In genomic region chr7:126350748-126351418, GRCm38 (mm10) we compare ENCODE assay signal across 11 mouse cellular contexts. TPM values are rescaled to one million over a fixed set of nuclear protein-coding genes. Genes with fewer than 3 reads are reported as not detected.
DNase-seq lines count a peak whose midpoint lies in the region; ATAC-seq and TF ChIP-seq lines count a peak whose summit lies in the region.
"Had no signal": no experiment of that assay in that cellular context is flagged by ENCODE, and none has a peak within 500 bp of the region (broad histone marks: within the 10 kb centered on the region; RNA-seq: fewer than 3 reads in every experiment).

No protein-coding gene starts in this region.

- TF ChIP-seq CTCF in lung, adult 2 months (IDR thresholded peaks at IDR 0.05; ENCODE audit: insufficient read depth, low read length): no peak
- TF ChIP-seq CTCF in thymus, adult 2 months (IDR thresholded peaks at IDR 0.05; ENCODE audit: borderline replicate concordance, control insufficient read depth, extremely low read depth, insufficient read depth, low read length, poor library complexity): no peak

- no peak overlapping the region for H3K4me3 ChIP-seq in heart, embryonic 12.5 days
- peak overlapping the region; percentile 56 for H3K4me3 ChIP-seq in lung, adult 2 months (replicated peaks; ENCODE audit: extremely low read depth, low read depth, low read length)
- H3K4me3 ChIP-seq in forebrain, embryonic 14.5 days (ENCODE audit: low read depth, low read length): no peak overlapping the region
- H3K4me3 ChIP-seq in midbrain, embryonic 16.5 days (ENCODE audit: low read depth, low read length): peak overlapping the region; percentile 28
- H3K4me3 ChIP-seq in thymus, adult 2 months (ENCODE audit: control insufficient read depth, insufficient read depth, low read length): no peak overlapping the region
- H3K4me3 ChIP-seq: embryonic facial prominence, embryonic 15.5 days had no signal

- intact Hi-C loops in heart, postnatal 36 days (cut with DNase I): no loop called here

- peaks cover 16% of the 10 kb centered on the region for H3K4me1 ChIP-seq in heart, embryonic 12.5 days (replicated peaks)
- H3K4me1 ChIP-seq in lung, adult 2 months (ENCODE audit: control insufficient read depth, insufficient read depth, low read length): no peaks in the 10 kb centered on the region
- no peaks in the 10 kb centered on the region for H3K4me1 ChIP-seq in forebrain, embryonic 14.5 days (ENCODE audit: control insufficient read depth, insufficient read depth, low read length)
- peaks cover 2% of the 10 kb centered on the region for H3K4me1 ChIP-seq in midbrain, embryonic 16.5 days (ENCODE audit: control insufficient read depth, insufficient read depth, low read length)
- H3K4me1 ChIP-seq in thymus, adult 2 months (replicated peaks; ENCODE audit: control insufficient read depth, insufficient read depth, low read length): peaks cover 33% of the 10 kb centered on the region
- H3K4me1 ChIP-seq: embryonic facial prominence, embryonic 15.5 days had no signal

- 63% methylated on average over 20 of the region's 20 CpGs for WGBS in heart, embryonic 12.5 days
- WGBS in lung, adult 2 months: 47% methylated on average over 20 of the region's 20 CpGs
- WGBS in forebrain, embryonic 14.5 days: 66% methylated on average over 20 of the region's 20 CpGs
- WGBS in midbrain, embryonic 16.5 days: 49% methylated on average over 20 of the region's 20 CpGs
- WGBS in thymus, adult 2 months: 85% methylated on average over 20 of the region's 20 CpGs

- H3K4me2 ChIP-seq in heart, embryonic 12.5 days: peak overlapping the region; percentile 17; the same call in 1 of the 2 replicates
- H3K4me2 ChIP-seq in forebrain, embryonic 14.5 days (ENCODE audit: low read length): peak overlapping the region; percentile 16; the same call in 1 of the 2 replicates
- H3K4me2 ChIP-seq in midbrain, embryonic 16.5 days (ENCODE audit: low read length): peak overlapping the region; percentile 49
- H3K4me2 ChIP-seq: embryonic facial prominence, embryonic 15.5 days had no signal

- DNase-seq in heart, postnatal 36 days: no peak
- no peak for DNase-seq in lung, adult 2 months
- DNase-seq in lung, postnatal 4 days: no peak
- DNase-seq in forebrain, embryonic 14.5 days (ENCODE audit: low spot score): no peak
- DNase-seq in thymus, adult 2 months: no peak
- DNase-seq in urinary bladder, adult 18-20 months (ENCODE audit: low spot score in 2 of 2): no peak
- DNase-seq: cerebellum, adult 11-12 months; kidney, postnatal 10 days had no signal

- H3K27me3 ChIP-seq in heart, embryonic 12.5 days (replicated peaks): 0 out of 2 replicates have a peak, but pooled peaks cover 4% of the 10 kb centered on the region
- no peaks in the 10 kb centered on the region for H3K27me3 ChIP-seq in forebrain, embryonic 14.5 days (replicated peaks; ENCODE audit: control insufficient read depth, insufficient read depth, low read length)
- no peaks in the 10 kb centered on the region for H3K27me3 ChIP-seq in midbrain, embryonic 16.5 days (ENCODE audit: control insufficient read depth, insufficient read depth, low read depth, low read length)
- H3K27me3 ChIP-seq in thymus, adult 2 months (ENCODE audit: control insufficient read depth, insufficient read depth, low read length): no peaks in the 10 kb centered on the region
- H3K27me3 ChIP-seq: embryonic facial prominence, embryonic 15.5 days had no signal

- H3K27ac ChIP-seq in heart, embryonic 12.5 days (ENCODE audit: poor library complexity, severe bottlenecking): no peak overlapping the region
- H3K27ac ChIP-seq in forebrain, embryonic 14.5 days (ENCODE audit: low read depth, low read length): no peak overlapping the region
- H3K27ac ChIP-seq in midbrain, embryonic 16.5 days (ENCODE audit: low read length): peak overlapping the region; percentile 72
- no peak overlapping the region for H3K27ac ChIP-seq in thymus, adult 2 months (ENCODE audit: control insufficient read depth, insufficient read depth, low read length)
- H3K27ac ChIP-seq: embryonic facial prominence, embryonic 15.5 days had no signal

- no peak for ATAC-seq in heart, embryonic 12.5 days (ENCODE audit: insufficient number of reproducible peaks, low FRiP score)
- ATAC-seq in forebrain, embryonic 14.5 days: no peak
- ATAC-seq in midbrain, embryonic 16.5 days: peak; percentile 73; the same call in 1 of the 2 replicates

- no peaks in the 10 kb centered on the region for H3K36me3 ChIP-seq in heart, embryonic 12.5 days
- no peaks in the 10 kb centered on the region for H3K36me3 ChIP-seq in forebrain, embryonic 14.5 days (ENCODE audit: control insufficient read depth, insufficient read depth, low read length)
- H3K36me3 ChIP-seq in midbrain, embryonic 16.5 days (ENCODE audit: control insufficient read depth, insufficient read depth, low read length): no peaks in the 10 kb centered on the region
- no peaks in the 10 kb centered on the region for H3K36me3 ChIP-seq in thymus, adult 2 months (ENCODE audit: control insufficient read depth, insufficient read depth, low read length)
- H3K36me3 ChIP-seq: embryonic facial prominence, embryonic 15.5 days had no signal

- no peaks in the 10 kb centered on the region for H3K9me3 ChIP-seq in heart, embryonic 12.5 days (replicated peaks)
- no peaks in the 10 kb centered on the region for H3K9me3 ChIP-seq in forebrain, embryonic 14.5 days (replicated peaks; ENCODE audit: control insufficient read depth, low read length)
- H3K9me3 ChIP-seq in midbrain, embryonic 16.5 days (replicated peaks; ENCODE audit: control insufficient read depth, low read length, poor library complexity, severe bottlenecking): no peaks in the 10 kb centered on the region
- H3K9me3 ChIP-seq: embryonic facial prominence, embryonic 15.5 days had no signal

- H3K9ac ChIP-seq in heart, embryonic 12.5 days: no peak overlapping the region
- peak overlapping the region; percentile 29 for H3K9ac ChIP-seq in forebrain, embryonic 14.5 days (ENCODE audit: low read length)
- no peak overlapping the region for H3K9ac ChIP-seq in midbrain, embryonic 16.5 days (ENCODE audit: low read depth, low read length)
- H3K9ac ChIP-seq: embryonic facial prominence, embryonic 15.5 days had no signal

- no peak for TF ChIP-seq POLR2A in lung, adult 2 months (IDR thresholded peaks at IDR 0.05; ENCODE audit: borderline replicate concordance, extremely low read depth, low read depth, low read length)
- TF ChIP-seq POLR2A in thymus, adult 2 months (IDR thresholded peaks at IDR 0.05; ENCODE audit: control insufficient read depth, extremely low read depth, insufficient read depth, low read length, poor library complexity): no peak

RNA-seq across cellular contexts. Expression of gene Lat, which starts 18.5 kb away (rescaled TPM):
- 3.4 and 3.8 TPM in 2 replicates for polyA plus RNA-seq in heart, embryonic 12.5 days (2016; fragmentation: Nextera tagmentation; extraction: Ambion mirVana)
- total RNA-seq in heart, postnatal 36 days (2021): under 1 TPM in 1 of 2 experiments, not detected in 1; 0.33 TPM
- 16.3 and 17.4 TPM in 2 replicates for polyA plus RNA-seq in lung, adult 2 months (2012; rRNA removed)
- 0.50 and 0.91 TPM in 2 replicates for polyA plus RNA-seq in forebrain, embryonic 14.5 days (2014; fragmentation: Nextera tagmentation; extraction: Ambion mirVana)
- polyA plus RNA-seq in midbrain, embryonic 16.5 days (2015; fragmentation: Nextera tagmentation; extraction: Ambion mirVana): 0.87 and 1.3 TPM in 2 replicates
- polyA plus RNA-seq in thymus, adult 2 months (2012; rRNA removed): 2,604 and 2,615 TPM in 2 replicates

RNA-seq across cellular contexts. Expression of gene Spns1, which starts 26.4 kb away (rescaled TPM):
- polyA plus RNA-seq in heart, embryonic 12.5 days (2016; fragmentation: Nextera tagmentation; extraction: Ambion mirVana): 45.1 TPM in 2 replicates
- total RNA-seq in heart, postnatal 36 days (2021): 10 to 100 TPM; 31.5 to 33.1 TPM
- 246 and 274 TPM in 2 replicates for polyA plus RNA-seq in lung, adult 2 months (2012; rRNA removed)
- 48.4 and 53.8 TPM in 2 replicates for polyA plus RNA-seq in forebrain, embryonic 14.5 days (2014; fragmentation: Nextera tagmentation; extraction: Ambion mirVana)
- 87.1 and 92.6 TPM in 2 replicates for polyA plus RNA-seq in midbrain, embryonic 16.5 days (2015; fragmentation: Nextera tagmentation; extraction: Ambion mirVana)
- polyA plus RNA-seq in thymus, adult 2 months (2012; rRNA removed): 457 and 489 TPM in 2 replicates

RNA-seq across cellular contexts. Expression of gene Nfatc2ip, which starts 45.7 kb away (rescaled TPM):
- polyA plus RNA-seq in heart, embryonic 12.5 days (2016; fragmentation: Nextera tagmentation; extraction: Ambion mirVana): 1.7 and 2.2 TPM in 2 replicates
- 1 to 10 TPM; 3.9 to 4.6 TPM for total RNA-seq in heart, postnatal 36 days (2021)
- 6.0 and 6.5 TPM in 2 replicates for polyA plus RNA-seq in lung, adult 2 months (2012; rRNA removed)
- polyA plus RNA-seq in forebrain, embryonic 14.5 days (2014; fragmentation: Nextera tagmentation; extraction: Ambion mirVana): 3.7 and 4.1 TPM in 2 replicates
- 2.1 TPM in 2 replicates for polyA plus RNA-seq in midbrain, embryonic 16.5 days (2015; fragmentation: Nextera tagmentation; extraction: Ambion mirVana)
- polyA plus RNA-seq in thymus, adult 2 months (2012; rRNA removed): 24.3 and 28.6 TPM in 2 replicates

Comparison
In these comparisons a context has a peak if more than half of its experiments do, and no peak if none do; other contexts are left out.
1. H3K4me3 ChIP-seq: peak in lung, adult 2 months (single experiment) and midbrain, embryonic 16.5 days (single experiment); none in heart, embryonic 12.5 days (single experiment), forebrain, embryonic 14.5 days (single experiment) and thymus, adult 2 months (single experiment).
2. RNA of gene Lat, which starts 18.5 kb away (polyA plus RNA-seq): 2,604 to 2,615 TPM in thymus, adult 2 months; 16.3 to 17.4 TPM in lung, adult 2 months, 3.4 to 3.8 TPM in heart, embryonic 12.5 days, 0.87 to 1.3 TPM in midbrain, embryonic 16.5 days and 0.50 to 0.91 TPM in forebrain, embryonic 14.5 days; every median in the first group is over 100 times any median in the second.
3. Peak in every context shown above with its lines, with median percentiles within 50 percentile points of each other: H3K4me2 ChIP-seq.